Mouse (Mus musculus): ENCODE measurements around the gene Sac3d1.
A peak's percentile ranks its signal among the peaks of the same experiment; 100 is the strongest.

Gene Sac3d1

GRCm38 (mm10) chr19:6118677-6119185 lies 281 bp upstream of the Sac3d1 start:
- no peak for DNase-seq (ENCODE audit: low spot score)

GRCm38 (mm10) chr19:6117346-6117985 lies 984 bp downstream of the Sac3d1 start:
- DNase-seq (ENCODE audit: low spot score) = no peak

GRCm38 (mm10) chr19:6116113-6116850 lies 2.2 kb downstream of the Sac3d1 start:
- no peak for DNase-seq (ENCODE audit: low spot score)

DNA sequence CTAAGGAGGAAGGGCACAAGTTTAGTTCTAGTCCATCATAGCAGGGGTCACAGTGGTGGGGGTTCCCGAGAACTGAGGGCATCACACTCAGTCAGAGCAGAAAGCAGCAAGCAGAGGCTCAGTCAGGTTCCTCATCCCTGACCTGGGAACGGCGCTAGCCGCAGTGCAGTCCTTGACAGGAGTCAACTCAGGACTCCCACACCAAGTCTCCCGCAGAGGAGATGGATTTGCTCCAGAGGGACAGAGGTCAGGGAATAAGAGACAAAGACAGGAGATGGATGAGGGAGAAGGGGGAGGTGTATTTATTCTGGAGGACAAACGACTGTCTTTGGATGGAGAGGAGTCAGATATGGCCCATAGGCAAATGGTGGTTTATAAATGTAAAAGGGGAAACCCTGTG lies 5.3 kb downstream of the Sac3d1 start:
- DNase-seq (ENCODE audit: low spot score) = no peak

DNA sequence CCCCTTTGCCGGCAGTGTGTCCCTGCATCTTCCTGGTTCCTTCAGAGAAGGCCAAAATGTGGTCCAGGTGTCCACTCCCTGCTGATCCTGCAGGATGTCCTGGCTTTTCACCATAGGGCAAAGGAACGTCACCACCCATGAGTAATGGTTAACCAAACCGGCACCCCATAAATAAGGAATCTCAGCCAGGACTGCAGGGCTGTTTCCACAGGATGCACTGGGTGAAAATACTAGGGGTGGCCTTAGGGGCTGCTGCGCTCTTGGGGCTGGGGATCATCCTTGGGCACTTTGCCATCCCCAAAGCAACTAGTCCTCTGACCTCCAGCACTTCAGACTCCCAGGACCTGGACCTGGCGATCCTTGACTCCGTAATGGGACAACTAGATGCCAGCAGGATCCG lies 12.9 kb downstream of the Sac3d1 start, which contains the start of gene Naaladl1:
Gene Naaladl1, plus strand, starts transcription at position 197 of the 400 bp plus-strand sequence.
- DNase-seq (ENCODE audit: low spot score) = no peak

DNA sequence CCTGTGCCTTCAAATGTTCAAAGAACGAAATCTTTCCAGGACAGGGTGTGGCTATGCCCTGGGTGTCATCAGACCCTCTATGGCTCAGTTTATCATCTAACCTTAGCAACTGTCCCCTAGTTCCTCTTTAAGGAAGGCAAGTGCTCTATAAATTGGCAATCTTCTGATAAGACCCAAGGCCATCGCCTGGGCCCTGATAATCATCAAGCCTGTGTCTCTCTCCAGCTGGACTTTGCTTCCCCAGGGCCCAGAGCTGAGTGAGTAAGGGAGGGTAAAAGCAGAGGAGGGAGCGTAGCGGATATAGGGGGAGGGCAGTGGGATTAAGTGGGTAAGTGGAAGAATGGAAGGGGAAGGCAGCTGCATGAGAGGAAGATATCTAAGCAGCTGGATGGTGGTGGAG lies 14.0 kb downstream of the Sac3d1 start:
- no peak for DNase-seq (ENCODE audit: low spot score)

GRCm38 (mm10) chr19:6102169-6102853 lies 16.1 kb downstream of the Sac3d1 start:
- DNase-seq (ENCODE audit: low spot score) = no peak

GRCm38 (mm10) chr19:6101186-6101585 lies 17.3 kb downstream of the Sac3d1 start:
- DNase-seq (ENCODE audit: low spot score) = no peak

DNA sequence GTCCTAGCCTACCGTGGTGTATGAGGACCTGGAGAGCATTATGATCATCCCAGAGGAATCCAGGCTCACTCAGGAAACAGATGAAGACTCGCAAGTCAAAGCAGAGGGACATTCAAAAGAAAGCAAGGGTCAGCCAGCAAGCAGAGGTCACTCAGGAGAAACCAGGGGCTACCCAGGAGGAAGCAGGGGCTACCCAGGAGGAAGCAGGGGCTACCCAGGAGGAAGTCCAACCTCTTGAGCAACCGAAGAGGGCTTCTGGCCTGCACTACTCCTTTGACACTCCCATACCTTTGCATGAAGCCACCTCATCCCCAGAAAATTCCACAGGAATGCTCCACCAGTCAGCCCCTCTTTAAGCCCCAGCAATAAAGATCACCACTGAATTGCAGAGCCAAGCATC lies 20.6 kb downstream of the Sac3d1 start:
- DNase-seq (ENCODE audit: low spot score) = no peak

DNA sequence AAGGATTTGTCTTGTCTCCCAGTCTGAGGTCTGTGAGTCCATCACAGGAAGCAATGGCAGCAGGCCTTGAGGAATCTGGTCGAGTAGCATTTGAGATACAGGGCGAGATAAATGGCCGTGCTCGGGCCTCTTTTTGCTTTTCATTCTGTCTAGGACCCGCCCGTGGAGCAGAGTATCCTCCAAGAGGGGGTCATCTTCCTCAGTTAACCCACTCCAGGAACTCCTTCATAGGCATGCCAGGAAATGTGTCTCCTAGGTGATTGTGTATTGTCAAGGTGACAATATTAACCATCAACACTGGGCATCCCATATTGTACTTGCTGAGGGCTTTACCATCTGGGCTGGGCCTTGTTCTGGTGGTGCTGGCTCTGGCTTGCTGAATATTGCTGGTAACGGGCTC lies 24.3 kb downstream of the Sac3d1 start, which contains the start of gene AC131692.1:
Gene AC131692.1, plus strand, starts transcription at position 301 of the 400 bp plus-strand sequence.
- no peak for DNase-seq (ENCODE audit: low spot score)

DNA sequence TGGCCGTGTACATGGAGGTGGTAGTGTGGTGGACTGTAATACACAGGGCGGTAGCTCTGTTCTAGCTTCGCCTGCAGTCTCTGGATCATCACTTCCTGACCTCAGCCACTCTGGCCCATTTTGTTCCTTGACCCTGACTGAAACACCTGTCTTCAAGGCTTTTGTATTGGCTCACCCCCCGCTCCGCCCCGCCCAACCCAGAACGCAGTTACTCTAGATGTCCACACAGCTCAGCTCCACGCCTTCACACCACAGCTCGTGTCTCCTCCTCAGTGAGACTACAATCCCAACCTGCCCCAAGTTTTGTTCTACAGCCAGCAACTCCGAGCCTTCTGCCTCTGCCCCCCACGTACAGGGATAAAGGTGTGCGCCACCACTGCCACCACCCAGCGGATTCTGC lies 29.6 kb downstream of the Sac3d1 start:
- DNase-seq (ENCODE audit: low spot score) = no peak

GRCm38 (mm10) chr19:6085417-6085879 lies 33.0 kb downstream of the Sac3d1 start:
- no peak for DNase-seq (ENCODE audit: low spot score)

GRCm38 (mm10) chr19:6084478-6085248 lies 33.8 kb downstream of the Sac3d1 start, which contains the start of the genes Zfpl1 and Cdca5:
Gene Zfpl1 (minus strand): TSS chr19:6084956.
Gene Cdca5 (plus strand): TSS chr19:6084983.
- peak; percentile 86 for DNase-seq (ENCODE audit: low spot score)

GRCm38 (mm10) chr19:6082156-6082555 lies 36.3 kb downstream of the Sac3d1 start, which contains the start of gene Gm28374:
Gene Gm28374 (minus strand): TSS chr19:6082256.
- no peak for DNase-seq (ENCODE audit: low spot score)

DNA sequence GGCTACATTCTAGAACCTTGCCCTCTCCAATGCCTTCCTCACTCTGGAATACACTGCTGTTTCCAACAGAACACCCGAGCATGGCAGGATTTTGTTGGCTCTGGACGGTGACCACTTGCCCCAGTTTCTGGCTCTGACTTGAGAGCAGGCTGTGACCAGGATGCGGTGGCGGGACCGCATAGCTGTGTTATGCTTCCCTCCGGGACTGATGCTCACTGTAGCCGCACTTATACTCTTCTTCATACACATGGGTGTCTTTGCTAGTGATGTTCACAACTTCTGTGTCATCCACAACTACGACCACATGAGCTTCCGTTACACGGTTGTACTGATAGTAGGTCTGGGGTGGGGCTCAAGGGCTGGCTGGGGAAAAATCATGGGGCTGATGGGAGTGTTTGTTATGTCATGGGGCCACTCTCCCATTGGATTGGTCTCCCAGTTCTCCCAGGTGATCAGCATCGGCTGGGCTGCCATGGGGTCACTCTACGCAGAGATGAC lies 38.4 kb downstream of the Sac3d1 start, which contains the start of gene Tmem262:
Gene Tmem262, plus strand, starts transcription at position 51 of the 498 bp plus-strand sequence.
- no peak for DNase-seq (ENCODE audit: low spot score)

GRCm38 (mm10) chr19:6076564-6077393 lies 41.7 kb downstream of the Sac3d1 start, which contains the start of gene Vps51:
Gene Vps51 (minus strand): TSS chr19:6077231.
- DNase-seq (ENCODE audit: low spot score) = peak; percentile 56

DNA sequence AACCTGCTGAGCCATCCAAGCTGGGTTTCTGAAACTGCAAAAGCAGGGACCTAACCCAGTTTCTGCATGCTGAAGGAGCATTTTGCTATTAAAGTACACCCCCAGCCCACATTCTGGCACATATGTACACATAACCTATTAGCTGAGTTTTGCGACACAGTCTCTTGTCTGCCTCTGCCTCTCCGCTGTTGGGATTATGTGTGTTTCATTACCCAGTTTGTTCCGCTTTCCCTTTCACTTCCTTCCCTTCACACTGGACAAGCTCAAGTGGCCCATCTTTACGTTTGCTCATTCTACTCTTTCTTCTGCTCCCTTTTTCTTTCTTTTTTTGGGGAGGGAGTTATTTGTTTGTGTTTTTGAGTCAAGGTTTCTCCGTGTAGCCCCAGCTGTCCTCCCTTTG lies 44.6 kb downstream of the Sac3d1 start:
- no peak for DNase-seq (ENCODE audit: low spot score)

- no peak for DNase-seq (ENCODE audit: low spot score)
Measured at GRCm38 (mm10) chr19:6071261-6071660, 47.2 kb downstream of the Sac3d1 start.

DNA sequence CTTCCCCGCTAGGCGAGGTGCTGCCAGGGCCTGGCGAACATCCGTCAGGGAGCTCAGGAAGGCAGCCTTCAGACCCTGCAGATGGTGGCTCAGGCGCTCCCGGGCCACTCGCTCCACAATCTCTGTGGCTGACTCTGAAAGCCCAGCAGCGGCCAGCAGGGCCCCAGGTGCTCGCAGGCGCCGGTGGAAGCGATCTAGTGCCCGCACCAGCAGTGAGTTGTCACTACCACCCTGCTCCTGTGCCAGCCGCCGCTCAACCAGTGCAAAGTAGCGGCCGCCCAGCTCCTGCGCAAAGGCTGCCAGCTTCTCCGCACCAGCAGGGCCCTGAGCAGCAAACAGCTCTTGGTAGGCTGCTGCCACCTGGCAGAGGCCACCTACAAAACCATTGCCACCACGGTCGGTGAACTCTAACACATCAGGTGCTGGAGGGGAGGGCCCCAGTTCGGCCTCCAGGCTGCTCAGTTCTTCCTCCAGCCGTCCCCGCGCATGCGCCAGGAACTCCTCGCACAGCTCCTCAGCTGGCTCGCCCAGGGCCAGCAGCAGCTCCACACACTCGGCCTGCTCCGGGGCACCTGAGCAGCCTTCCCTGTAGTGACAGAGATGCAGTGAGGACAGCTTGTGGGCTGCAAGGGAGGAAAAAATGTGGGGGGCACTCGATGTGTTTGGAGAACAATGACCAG lies 47.7 kb downstream of the Sac3d1 start:
- no peak for DNase-seq (ENCODE audit: low spot score)

DNA sequence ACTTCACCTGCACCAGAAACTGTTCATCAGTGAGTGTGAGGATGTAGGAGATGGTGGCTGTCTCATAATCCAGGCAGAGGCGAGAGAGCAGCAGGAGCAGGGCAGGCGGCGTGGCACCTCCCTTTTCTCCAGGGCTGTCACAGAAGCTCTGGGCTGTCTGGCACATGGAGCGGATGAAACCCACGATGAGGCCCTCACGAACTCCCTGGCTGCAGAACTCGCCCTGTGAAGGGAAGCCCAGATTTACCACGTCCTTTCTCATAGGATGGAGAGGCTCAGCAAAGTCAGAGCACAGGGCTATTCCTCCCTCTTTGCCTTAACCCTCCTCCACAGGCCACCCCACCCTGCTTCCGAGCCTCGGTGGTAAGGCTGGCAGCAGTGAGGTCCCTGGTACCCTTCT lies 48.6 kb downstream of the Sac3d1 start:
- DNase-seq (ENCODE audit: low spot score) = no peak

All from ovary, postnatal 10 days (tissue).